Mouse (Mus musculus): ENCODE measurements around the gene Psmc3ip.

The Psmc3ip gene

DNA sequence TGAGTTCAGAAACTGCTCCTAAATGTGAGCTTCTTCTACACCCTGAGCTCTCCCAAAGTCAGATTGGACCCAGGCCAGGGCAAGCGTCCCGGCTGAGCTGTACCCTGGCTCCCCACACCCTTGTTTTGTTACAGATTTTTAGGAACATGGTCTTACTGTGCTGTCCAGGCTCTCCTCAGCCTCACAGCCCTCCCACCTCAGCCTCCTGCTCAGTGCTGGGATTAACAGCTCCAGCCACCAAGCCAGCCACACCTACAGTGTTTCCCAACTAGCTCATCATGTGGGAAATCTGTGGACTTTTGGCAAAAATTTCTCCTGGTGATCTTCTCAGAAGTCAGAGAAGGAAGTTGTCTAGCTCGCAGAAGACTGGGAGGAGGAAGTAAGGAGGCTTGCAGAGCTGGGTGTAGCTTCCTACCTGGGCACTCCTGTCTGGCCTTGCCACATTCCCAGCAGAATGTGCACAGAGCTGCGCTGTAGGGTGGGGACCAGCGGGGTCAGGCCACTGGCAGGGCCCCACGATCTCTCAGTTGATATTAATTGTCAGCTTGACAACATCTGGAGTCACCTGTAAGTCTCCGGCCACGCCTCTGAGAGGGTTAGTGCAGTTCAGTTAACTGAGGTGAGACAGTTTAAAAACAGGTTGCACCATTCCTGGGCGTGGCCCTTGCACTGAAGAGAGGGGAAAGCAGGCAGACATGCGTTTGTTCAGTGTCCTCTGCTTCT, 42.3 kb downstream of the Psmc3ip start:
- DNase-seq (ENCODE audit: low read depth, low spot score) = no peak

DNA sequence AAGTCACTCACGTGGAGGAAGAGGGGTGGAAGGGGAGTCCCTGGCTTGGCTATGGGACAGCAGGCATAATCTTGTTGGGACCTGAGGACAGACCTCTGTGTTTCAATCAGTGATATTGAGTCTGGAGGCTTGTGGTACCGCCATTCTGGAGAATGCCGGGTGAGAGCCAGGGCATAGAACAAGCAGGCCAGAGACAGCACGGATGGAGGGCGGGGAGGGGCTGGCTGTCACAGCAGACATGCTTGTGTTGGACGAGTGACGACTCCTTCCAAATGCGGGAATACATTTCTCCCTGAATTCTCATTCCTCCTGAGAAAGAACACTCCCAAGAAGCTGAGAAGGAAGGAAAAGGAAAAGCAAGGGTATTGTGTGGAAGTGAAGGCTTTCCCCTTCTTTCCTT, 43.6 kb downstream of the Psmc3ip start:
- DNase-seq (ENCODE audit: low read depth, low spot score) = no peak

DNA sequence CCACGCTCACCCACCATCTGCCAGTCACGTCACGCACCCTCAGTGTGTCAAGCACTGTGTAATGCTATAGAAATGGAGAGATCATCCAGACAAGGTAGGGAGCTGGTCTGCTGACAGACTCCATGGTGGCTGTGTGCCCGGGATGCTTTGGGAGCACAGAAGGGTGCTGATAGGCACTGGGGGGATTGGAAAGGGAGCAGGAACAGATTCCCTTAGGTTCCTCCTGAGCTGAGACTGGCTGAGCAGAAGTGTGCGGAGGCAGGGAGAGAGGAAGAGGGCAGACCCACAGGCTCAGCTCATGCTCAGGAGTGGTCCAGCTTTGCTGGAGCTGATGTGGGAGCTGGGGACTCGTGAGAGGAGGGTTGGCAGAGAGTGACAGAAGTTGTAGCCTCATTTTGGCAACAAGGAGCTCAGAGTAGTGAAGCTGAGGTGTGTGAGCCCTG, 44.2 kb downstream of the Psmc3ip start:
- DNase-seq (ENCODE audit: low read depth, low spot score) = no peak

DNA sequence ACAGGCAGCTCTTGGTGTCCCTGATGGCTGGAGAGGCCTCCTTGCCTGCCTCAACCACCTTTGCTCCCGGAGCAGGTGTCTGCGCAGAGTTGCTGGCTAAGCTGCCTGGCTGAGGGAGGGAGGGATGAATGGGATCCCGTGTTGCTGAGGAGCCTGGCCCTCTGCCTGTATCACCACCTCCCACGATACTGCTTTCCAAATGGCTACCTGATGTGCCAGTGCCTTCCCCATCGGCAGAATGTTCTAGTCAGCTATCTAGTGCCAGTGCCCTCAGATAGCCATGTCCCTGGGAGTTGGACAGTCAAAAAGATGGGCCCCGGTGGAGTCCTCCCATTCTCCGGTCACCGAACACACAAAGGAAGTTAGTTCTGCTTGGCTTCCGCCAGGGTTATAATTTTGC, 44.9 kb downstream of the Psmc3ip start:
- no peak for DNase-seq (ENCODE audit: low read depth, low spot score)

DNA sequence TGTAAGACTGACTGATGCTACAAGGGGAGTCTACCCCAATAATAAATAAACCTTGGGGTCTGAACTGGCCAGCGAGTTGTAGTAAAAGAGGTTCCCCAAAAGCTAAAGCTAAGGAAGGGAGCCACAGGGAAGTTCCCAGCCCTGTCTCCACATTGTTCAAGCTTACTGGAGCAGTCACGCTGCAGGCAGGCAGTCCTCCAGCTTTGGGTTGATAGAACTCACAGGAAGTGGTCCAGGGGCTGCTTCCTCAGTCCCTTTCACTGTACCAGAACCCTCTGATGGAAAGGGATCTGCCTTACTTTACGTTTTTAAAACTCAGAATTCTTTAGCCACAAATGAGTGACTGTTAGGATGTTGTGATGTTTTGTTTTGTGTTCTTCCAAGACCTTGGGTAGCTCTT, 47.7 kb downstream of the Psmc3ip start:
- DNase-seq (ENCODE audit: low read depth, low spot score) = no peak

DNA sequence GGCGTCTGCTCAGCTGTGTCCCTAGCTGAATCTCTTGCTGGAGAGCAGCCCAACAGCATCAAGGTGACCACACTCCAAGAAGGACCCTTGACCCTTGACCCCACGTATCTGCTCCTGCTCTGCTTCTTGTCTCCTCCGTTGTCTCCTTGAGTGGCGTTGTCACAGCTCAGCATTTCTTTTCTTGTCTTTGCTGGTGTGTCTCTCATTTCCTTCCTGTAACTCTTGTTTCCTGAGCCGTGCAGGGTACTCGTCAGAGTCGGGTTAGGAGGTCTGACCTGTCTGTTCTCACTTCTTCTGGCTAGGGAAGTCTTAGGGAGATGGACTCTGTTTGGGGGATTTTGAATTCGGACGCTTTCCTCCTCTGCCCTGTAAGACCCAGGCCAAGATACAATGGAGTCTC, 48.8 kb downstream of the Psmc3ip start:
- DNase-seq (ENCODE audit: low read depth, low spot score) = no peak

DNA sequence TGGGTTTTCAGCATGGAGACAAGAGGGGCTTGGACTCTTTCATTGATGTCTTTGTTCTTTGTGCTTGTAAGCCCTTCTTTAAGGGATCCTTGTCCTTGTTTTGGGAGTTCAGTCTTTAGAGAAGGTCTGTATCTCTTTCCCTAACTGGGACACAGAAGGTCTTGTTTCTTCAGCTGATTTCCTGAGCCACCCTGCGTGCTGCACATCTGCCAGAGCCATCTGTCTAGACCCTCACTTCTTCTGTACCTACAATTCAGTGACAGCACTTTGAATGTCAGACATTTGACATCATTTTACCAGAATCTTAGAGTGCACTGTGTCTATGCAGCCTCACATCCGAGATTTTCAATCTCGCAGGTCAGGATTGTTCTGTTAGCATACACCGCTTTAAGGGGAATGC, 49.4 kb downstream of the Psmc3ip start:
- no peak for DNase-seq (ENCODE audit: low read depth, low spot score)
